Mouse (Mus musculus) embryonic facial prominence, embryonic 10.5 days (tissue): Measurements from ENCODE around the gene Kcnb1. TPM values are rescaled to one million over a fixed set of nuclear protein-coding genes. Genes with fewer than 3 reads are reported as not detected.

ENCODE experiments used
- DNase-seq: peaks from one replicate; pipeline ENCODE4 v3.0.0-alpha.2; 2017; ENCODE audit warnings: low spot score
- H3K27ac ChIP-seq: fragments of 300-500 bp; sonication (generic); replicated peaks from 2 replicates; pipeline ENCODE4 v1.5.1; 2016; ENCODE audit warnings: mild to moderate bottlenecking
- H3K27me3 ChIP-seq: fragments of 300-500 bp; sonication (generic); replicated peaks from 2 replicates; pipeline ENCODE4 v1.6.1; 2016; ENCODE audit warnings: low read depth, mild to moderate bottlenecking; ENCODE audit not compliant: poor library complexity, severe bottlenecking
- H3K36me3 ChIP-seq: fragments of 300-500 bp; sonication (generic); replicated peaks from 2 replicates; pipeline ENCODE4 v1.6.1; 2016; ENCODE audit warnings: mild to moderate bottlenecking, moderate library complexity
- H3K4me1 ChIP-seq: fragments of 300-500 bp; sonication (generic); 2 replicates; pipeline ENCODE4 v1.6.1; 2016
- H3K4me3 ChIP-seq: fragments of 300-500 bp; sonication (generic); 2 replicates; pipeline ENCODE4 v1.5.1; 2016; ENCODE audit warnings: mild to moderate bottlenecking, moderate library complexity
- H3K9me3 ChIP-seq: fragments of 300-500 bp; sonication (generic); 2 replicates; pipeline ENCODE4 v1.6.1; 2016; ENCODE audit warnings: mild to moderate bottlenecking
- WGBS: fragments of 180-500 bp; shearing (Covaris S2); methylation state at CpG from one replicate; pipeline ENCODE4 v1.1.7; 2016; 5-methylcytosine and 5-hydroxymethylcytosine counted together
- polyA plus RNA-seq: library from polyadenylated mRNA; unstranded; fragments of >200 nt; fragmentation: Nextera tagmentation; extraction: Ambion mirVana; gene quantifications from 2 replicates; pipeline ENCODE4 v1.2.1, GENCODE M21; 2016

The Kcnb1 gene
- polyA plus RNA-seq, 1 experiment from 2014 or later, result 0.52 TPM

DNA sequence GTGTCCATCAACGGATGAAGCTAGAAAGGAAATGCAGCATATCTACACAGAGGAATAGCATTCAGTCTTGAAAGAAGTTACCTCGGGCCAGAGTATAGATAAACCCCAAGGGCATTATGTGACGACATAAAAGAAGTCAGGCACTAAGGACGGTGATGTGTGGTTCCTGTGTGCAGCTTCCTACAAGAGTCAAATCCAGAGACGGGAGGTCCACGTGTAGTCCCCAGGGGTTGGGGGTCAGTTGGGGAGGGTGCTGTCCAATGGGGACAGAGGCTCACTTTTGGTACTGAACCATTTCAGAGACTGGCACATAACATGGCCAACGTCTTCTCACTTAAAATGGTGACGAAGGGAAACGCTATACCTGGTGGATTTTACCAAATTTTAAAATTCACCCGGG, 10.7 kb downstream of the Kcnb1 start:
- Histone ChIP-seq H3K36me3 (no peaks in the 10 kb centered on the region; the same call in 1 of the 2 replicates), H3K4me3 (no peak overlapping the region), H3K4me1 (peaks cover 3% of the 10 kb centered on the region; the same call in 1 of the 2 replicates), H3K27ac (no peak overlapping the region), H3K27me3 (0 out of 2 replicates have a peak, but pooled peaks cover under 1% of the 10 kb centered on the region), H3K9me3 (no peaks in the 10 kb centered on the region)
- no peak for DNase-seq
- 89% methylated on average over 10 of the region's 10 CpGs for WGBS

DNA sequence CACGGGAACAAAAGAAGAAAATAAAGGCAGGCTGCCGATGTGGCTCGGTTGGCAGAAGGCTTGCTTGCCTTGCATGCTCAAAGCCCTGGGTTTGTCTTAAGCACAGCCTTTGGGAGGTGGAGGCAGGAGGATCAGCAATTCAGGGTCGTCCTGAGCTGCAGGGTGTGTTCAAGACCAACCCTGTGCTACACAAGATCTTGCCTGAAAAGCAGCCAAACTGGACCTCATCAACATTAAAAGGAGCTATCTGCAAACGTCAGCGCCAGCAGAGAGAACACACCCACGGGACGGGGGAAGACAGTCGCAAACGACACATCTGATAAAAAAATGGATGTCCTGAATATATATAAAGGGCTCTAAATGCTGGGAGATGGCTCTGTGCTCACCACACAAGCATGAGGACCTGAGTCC, 12.7 kb downstream of the Kcnb1 start:
- Histone ChIP-seq H3K27me3 (no peaks in the 10 kb centered on the region), H3K4me3 (no peak overlapping the region), H3K9me3 (no peaks in the 10 kb centered on the region), H3K4me1 (peaks cover 3% of the 10 kb centered on the region; the same call in 1 of the 2 replicates), H3K27ac (no peak overlapping the region), H3K36me3 (no peaks in the 10 kb centered on the region)
- DNase-seq, result no peak
- WGBS, result 77% methylated on average over 10 of the region's 10 CpGs

DNA sequence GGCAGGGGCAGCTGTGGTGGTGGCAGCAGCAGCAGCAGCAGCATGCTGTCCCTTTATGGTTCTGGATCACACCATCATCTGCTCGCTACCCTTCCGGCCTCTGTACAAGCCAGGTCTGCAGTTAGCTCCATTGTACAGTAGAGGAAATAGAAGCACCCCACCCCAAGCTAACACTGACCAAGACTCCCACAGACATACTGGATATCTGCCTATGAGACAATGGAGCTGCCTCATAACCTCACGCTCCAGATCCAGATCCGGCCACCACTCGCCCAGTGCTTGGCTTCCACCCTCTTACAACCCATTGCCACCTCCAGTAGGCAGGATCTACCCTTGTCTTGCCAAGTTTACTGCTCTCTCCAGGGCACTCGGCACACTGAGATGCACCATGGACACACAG, 14.7 kb downstream of the Kcnb1 start:
- 94% methylated on average over 6 of the region's 6 CpGs for WGBS
- Histone ChIP-seq H3K36me3 (no peaks in the 10 kb centered on the region), H3K4me1 (no peaks in the 10 kb centered on the region), H3K27me3 (no peaks in the 10 kb centered on the region), H3K4me3 (no peak overlapping the region), H3K27ac (no peak overlapping the region), H3K9me3 (no peaks in the 10 kb centered on the region)
- DNase-seq, result no peak

DNA sequence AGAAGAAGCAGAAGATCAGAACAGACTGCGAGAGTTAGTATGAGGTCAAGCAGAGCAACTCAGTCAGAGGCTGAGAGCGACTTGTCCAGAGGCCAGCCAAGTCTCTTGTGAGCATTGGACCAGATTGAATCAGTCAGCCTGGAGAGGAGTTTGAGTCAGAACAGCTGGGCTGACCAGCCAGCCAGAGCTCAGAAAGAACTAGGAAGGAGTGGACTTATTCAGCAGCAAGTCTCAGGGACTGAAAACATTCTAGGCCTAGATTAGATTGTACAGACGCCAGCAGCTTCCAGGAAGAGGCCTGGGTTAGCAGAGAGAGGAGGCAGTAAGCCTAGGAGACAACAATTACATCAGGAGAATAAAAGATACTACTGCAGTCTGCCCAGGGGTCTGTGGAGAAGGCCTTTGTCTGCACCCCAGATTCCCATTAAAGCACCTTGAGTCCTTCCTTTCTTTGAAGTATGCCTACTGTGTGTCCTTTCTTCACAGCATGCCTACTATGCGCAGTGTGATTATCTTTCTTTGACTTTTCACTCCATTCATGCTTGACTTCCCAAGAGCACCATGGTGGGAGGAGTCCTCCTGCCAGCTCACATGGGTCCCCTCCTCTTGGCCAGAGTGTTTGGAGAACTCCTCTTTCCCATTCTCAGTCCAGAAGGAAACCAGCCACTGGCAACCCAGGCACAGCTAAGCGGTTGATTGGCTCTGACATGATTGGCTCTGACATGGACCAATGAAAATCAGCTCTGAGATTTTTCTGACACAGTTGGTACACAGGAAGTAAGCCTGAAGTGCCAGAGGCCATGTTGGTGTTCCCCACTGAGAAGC, 16.7 kb downstream of the Kcnb1 start:
- no peaks in the 10 kb centered on the region for H3K4me1 ChIP-seq
- no peaks in the 10 kb centered on the region for H3K36me3 ChIP-seq
- H3K4me3 ChIP-seq, result no peak overlapping the region
- H3K9me3 ChIP-seq, result no peaks in the 10 kb centered on the region
- H3K27ac ChIP-seq, result no peak overlapping the region
- no peaks in the 10 kb centered on the region for H3K27me3 ChIP-seq
- DNase-seq, result no peak
- WGBS, result 78% methylated on average over 5 of the region's 5 CpGs

DNA sequence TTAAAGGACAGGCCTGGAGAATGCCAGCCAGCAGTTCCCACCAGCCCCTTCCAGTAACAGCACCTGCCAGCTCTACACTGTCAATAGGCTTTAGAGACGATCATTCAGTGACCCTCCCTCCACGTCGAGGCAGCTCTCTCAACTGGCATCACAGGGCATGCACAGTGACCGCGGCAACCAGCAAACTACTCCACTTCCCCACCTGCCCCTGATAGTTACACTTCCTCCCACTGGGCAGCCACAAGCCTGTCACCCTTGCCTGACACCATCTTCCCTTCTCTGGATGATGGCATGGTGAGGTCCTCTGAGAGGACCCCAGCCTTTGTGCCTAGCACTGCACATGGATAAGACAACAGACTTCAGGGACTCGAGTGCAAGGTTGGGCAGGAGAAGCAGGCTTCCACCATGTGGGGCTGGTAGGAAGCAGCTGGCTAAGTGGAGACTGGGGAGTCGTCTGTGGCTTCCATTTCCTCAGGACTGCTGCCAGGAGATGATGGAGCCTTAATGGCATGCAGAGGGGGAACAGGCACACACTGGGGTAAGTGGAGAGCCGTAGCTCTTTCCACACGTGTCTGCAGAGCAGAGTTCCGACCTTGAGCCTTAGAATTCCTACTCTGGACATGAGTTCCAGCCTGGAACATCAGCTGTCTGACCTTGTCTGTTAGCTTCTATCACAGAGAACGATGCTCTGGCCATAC, 22.3 kb downstream of the Kcnb1 start:
- no peaks in the 10 kb centered on the region for H3K36me3 ChIP-seq
- WGBS, result 75% methylated on average over 11 of the region's 11 CpGs
- no peaks in the 10 kb centered on the region; the same call in 1 of the 2 replicates for H3K4me1 ChIP-seq

DNA sequence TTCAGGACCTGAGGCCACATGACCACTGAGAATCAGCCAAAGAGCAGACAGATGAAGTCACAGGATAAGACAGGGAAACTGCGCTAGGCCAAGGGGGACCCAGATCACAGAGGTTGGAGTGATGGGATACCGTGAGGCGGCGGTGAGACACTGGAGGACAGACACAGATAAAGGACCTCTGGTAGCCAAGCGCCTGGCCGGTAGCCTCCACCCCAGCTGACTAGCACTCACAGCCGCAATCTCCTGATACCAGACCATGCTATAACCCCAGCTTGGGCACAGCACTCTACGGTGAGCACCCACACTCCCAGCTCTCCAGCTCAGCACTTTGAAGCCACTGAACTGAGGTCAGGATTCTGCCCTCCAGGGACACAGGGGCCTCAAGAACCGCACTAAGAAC, 26.4 kb downstream of the Kcnb1 start:
- Histone ChIP-seq H3K4me3 (no peak overlapping the region), H3K4me1 (no peaks in the 10 kb centered on the region; the same call in 1 of the 2 replicates), H3K27ac (no peak overlapping the region; the same call in 1 of the 2 replicates), H3K9me3 (peaks cover 6% of the 10 kb centered on the region; the same call in 1 of the 2 replicates), H3K27me3 (no peaks in the 10 kb centered on the region), H3K36me3 (no peaks in the 10 kb centered on the region)
- DNase-seq, result no peak
- WGBS, result 88% methylated on average over 9 of the region's 9 CpGs

More for the DNA sequence above, 22.3 kb downstream of the Kcnb1 start:
- no peak for DNase-seq
- Histone ChIP-seq H3K27me3 (no peaks in the 10 kb centered on the region), H3K9me3 (no peaks in the 10 kb centered on the region), H3K27ac (no peak overlapping the region), H3K4me3 (no peak overlapping the region)

DNA sequence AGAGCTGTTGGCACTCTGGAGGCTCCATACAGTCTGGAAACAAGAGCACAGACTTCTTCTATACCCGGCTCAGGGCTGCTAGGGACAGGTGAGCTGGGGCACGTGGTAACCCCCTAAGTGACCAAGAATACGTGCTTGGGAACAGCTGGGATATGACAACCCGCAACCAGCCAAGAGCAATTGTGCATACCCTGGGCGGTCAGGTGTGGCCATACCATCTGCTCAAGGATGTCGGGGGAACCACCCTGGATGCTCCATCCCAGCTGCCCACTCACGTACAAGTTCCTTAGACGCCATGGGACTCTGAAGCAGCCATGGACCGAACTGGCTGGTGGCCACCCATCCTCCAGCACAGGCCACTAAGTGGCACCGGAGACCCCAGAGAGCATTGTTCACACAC, 26.8 kb downstream of the Kcnb1 start:
- no peak overlapping the region for H3K4me3 ChIP-seq
- no peaks in the 10 kb centered on the region for H3K36me3 ChIP-seq
- H3K27ac ChIP-seq, result no peak overlapping the region
- peaks cover 6% of the 10 kb centered on the region; the same call in 1 of the 2 replicates for H3K9me3 ChIP-seq
- DNase-seq, result no peak
- no peaks in the 10 kb centered on the region for H3K27me3 ChIP-seq
- no peaks in the 10 kb centered on the region; the same call in 1 of the 2 replicates for H3K4me1 ChIP-seq
- WGBS, result 93% methylated on average over 10 of the region's 10 CpGs

DNA sequence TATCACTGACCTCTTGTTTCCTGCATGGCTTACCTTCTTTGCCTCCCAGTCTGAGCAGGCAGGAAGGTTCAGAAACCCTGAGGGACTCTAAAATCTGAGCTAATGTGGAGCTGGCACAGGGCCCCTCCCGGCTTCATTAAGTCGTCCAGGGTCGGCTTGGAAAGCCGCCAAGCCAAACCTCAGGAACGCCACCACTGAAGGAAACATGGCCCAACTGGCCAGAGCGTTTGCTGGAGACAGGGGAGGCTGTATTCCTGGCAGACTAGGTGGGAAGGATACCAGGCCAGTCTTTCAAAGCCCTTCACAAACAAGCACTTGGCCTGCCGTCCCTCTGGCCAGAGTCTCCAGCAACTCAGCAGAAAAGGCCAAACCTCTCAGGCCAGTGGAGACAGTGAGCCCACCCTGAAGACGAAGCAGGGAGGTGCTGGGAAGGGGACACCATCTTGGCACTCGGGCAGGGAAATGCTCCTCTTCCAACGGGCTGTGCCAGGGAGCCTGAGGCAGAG, 27.4 kb downstream of the Kcnb1 start:
- WGBS, result 86% methylated on average over 10 of the region's 10 CpGs
- no peaks in the 10 kb centered on the region for H3K27me3 ChIP-seq
- no peak for DNase-seq
- no peak overlapping the region for H3K27ac ChIP-seq
- H3K36me3 ChIP-seq, result no peaks in the 10 kb centered on the region
- no peaks in the 10 kb centered on the region; the same call in 1 of the 2 replicates for H3K4me1 ChIP-seq
- no peak overlapping the region for H3K4me3 ChIP-seq
- H3K9me3 ChIP-seq, result peaks cover 6% of the 10 kb centered on the region; the same call in 1 of the 2 replicates

DNA sequence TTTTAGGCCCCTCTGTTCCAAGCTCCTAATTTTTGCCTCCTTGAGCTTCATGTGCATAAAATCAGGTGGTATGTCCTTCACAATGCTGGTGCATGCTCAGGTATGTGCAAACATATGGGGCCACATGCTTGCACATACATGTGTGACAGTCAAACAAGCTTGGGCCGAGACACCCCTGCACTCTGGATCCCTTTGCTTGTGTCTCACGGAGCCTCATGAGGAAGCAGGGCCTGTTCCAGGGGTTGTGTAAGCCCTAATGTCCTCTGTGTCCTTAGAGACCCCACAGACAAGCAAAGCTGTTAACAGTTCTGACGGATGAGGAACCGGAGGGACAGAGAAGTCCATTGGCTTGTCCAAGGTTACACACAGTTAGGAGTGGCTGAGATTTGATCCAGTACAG, 30.2 kb downstream of the Kcnb1 start:
- WGBS, result 91% methylated on average over 4 of the region's 4 CpGs
- H3K9me3 ChIP-seq, result peaks cover 6% of the 10 kb centered on the region; the same call in 1 of the 2 replicates
- H3K4me3 ChIP-seq, result no peak overlapping the region
- H3K4me1 ChIP-seq, result peaks cover 17% of the 10 kb centered on the region
- no peak for DNase-seq
- H3K27me3 ChIP-seq, result 0 out of 2 replicates have a peak, but pooled peaks cover 5% of the 10 kb centered on the region
- no peaks in the 10 kb centered on the region for H3K36me3 ChIP-seq
- H3K27ac ChIP-seq, result no peak overlapping the region

DNA sequence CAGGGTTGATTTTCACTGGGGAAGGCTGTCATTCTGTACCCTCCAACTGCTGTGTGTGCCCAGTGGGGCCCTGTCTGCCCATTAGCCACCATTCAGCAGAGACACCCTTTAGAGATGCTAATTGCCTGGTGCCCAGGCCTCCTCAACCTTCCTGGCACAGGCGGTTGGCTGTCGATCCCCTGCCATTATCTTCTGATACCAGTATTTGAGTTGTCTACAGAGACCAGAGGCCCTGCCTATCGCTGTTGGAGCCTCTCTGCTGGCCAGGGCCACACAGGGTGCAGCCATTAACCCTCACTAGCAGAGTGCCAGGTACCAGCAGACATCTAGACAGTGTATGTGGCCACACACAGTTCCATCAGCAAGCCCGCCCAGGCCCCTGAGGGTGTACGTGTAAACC, 31.2 kb downstream of the Kcnb1 start:
- Histone ChIP-seq H3K4me1 (peaks cover 17% of the 10 kb centered on the region), H3K4me3 (no peak overlapping the region), H3K27ac (no peak overlapping the region), H3K27me3 (0 out of 2 replicates have a peak, but pooled peaks cover 5% of the 10 kb centered on the region), H3K36me3 (no peaks in the 10 kb centered on the region), H3K9me3 (peaks cover 6% of the 10 kb centered on the region; the same call in 1 of the 2 replicates)
- WGBS, result 88% methylated on average over 5 of the region's 5 CpGs
- DNase-seq, result no peak

DNA sequence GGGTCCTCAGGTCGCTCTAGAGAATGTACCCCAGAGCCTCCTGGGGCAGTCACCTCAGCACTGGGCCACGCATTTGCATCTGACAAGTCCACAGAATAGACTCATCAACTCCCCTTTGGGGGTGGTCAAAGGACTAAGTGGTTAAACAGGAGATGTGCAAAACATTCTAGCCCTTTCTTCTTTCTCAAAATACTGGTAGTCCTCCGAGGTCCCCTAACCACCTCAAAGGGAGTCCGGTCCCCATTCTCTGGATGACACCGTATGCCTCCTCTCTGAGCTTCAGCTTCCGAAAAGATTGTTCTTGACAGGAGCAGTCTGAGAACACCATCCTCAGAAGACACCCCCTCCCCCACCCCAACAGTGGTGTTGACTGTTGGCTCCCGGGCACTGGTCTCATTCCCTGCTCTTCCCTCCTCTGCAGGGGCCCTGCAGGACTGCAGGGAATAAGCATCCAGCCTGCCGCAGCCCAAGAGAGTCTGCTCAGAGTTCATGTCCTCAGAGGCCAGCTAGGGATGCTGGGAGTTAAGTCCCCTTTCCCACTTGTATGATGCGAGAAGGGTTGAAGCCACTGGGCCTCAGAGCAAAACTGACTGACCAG, 33.7 kb downstream of the Kcnb1 start:
- H3K27me3 ChIP-seq, result 0 out of 2 replicates have a peak, but pooled peaks cover 5% of the 10 kb centered on the region
- H3K4me3 ChIP-seq, result no peak overlapping the region
- peaks cover 20% of the 10 kb centered on the region for H3K4me1 ChIP-seq
- H3K36me3 ChIP-seq, result no peaks in the 10 kb centered on the region
- no peak for DNase-seq
- H3K27ac ChIP-seq, result no peak overlapping the region
- H3K9me3 ChIP-seq, result peaks cover 4% of the 10 kb centered on the region; the same call in 1 of the 2 replicates
- 32% methylated on average over 9 of the region's 9 CpGs for WGBS

DNA sequence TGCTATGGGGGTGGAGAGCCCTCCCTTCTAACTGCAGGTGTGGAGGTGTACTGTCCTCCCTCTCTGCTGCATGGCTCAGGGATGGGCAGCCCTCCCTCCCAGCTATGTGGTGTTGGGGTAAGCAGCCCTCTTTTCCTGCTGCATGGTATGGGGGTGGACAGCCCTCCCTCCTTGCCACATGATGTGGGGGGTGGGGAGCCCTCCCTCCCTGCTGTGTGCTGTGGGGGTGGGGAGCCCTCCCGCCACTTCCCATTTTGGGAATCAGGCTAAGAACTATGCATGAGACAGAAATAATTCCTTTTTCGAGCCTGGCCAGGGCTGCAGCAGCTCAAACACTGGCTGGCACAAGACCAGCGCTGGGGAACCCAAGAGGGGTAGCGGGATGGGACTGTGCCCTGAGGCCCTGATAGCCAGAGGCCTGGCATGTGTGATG, 34.4 kb downstream of the Kcnb1 start:
- peak overlapping the region; percentile 51; the same call in 1 of the 2 replicates for H3K27ac ChIP-seq
- no peak for DNase-seq
- WGBS, result 58% methylated on average over 4 of the region's 4 CpGs
- no peaks in the 10 kb centered on the region for H3K9me3 ChIP-seq
- no peaks in the 10 kb centered on the region for H3K36me3 ChIP-seq
- H3K4me1 ChIP-seq, result peaks cover 20% of the 10 kb centered on the region
- H3K27me3 ChIP-seq, result 0 out of 2 replicates have a peak, but pooled peaks cover 5% of the 10 kb centered on the region
- no peak overlapping the region for H3K4me3 ChIP-seq
